Mouse (Mus musculus) MEL (cell line): ENCODE measurements at regions not wholly inside any gene's neighbourhood (a gene's known extent, or its start where the extent isn't known, plus 50 kb on each side); places are given as distances from the start of the nearest gene placed in this dataset.

Experiments
- DNase-seq: peaks from one replicate; pipeline ENCODE4 v3.0.0; 2011; ENCODE audit warnings: low read depth, low spot score
- H3K27ac ChIP-seq: 2 replicates; pipeline ENCODE4 v1.5.1; 2012; ENCODE audit warnings: low read depth, mild to moderate bottlenecking, control low read depth, low read length, moderate library complexity; ENCODE audit not compliant: control insufficient read depth
- H3K27me3 ChIP-seq, 2 experiments: fragments of 150-350 bp in 1 of 2; sonication (generic) in 1 of 2; 2 replicates each; pipeline ENCODE4 v1.6.1; 2012; ENCODE audit warnings: low read length in 2 of 2, mild to moderate bottlenecking in 2 of 2, improper control_type of control experiment in 1 of 2, moderate library complexity in 1 of 2; ENCODE audit not compliant: insufficient read depth in 2 of 2, control insufficient read depth in 1 of 2
- H3K36me3 ChIP-seq, 2 experiments: 2 replicates each; pipeline ENCODE4 v1.6.1; 2012 to 2014; ENCODE audit warnings: low read length in 2 of 2, improper control_type of control experiment in 1 of 2, inconsistent platforms in 1 of 2, mild to moderate bottlenecking in 1 of 2; ENCODE audit not compliant: insufficient read depth in 2 of 2, control insufficient read depth in 1 of 2
- H3K4me1 ChIP-seq, 2 experiments: fragments of 150-350 bp in 1 of 2; sonication (generic) in 1 of 2; 2 replicates each; pipeline ENCODE4 v1.6.1; 2012; ENCODE audit warnings: low read length in 2 of 2, improper control_type of control experiment in 1 of 2, mild to moderate bottlenecking in 1 of 2; ENCODE audit not compliant: insufficient read depth in 2 of 2, control insufficient read depth in 1 of 2
- H3K4me3 ChIP-seq, 2 experiments: fragments of 150-350 bp in 1 of 2; sonication (generic) in 1 of 2; 2 replicates each; pipeline ENCODE4 v1.5.1; 2012; ENCODE audit warnings: low read depth in 2 of 2, low read length in 2 of 2, mild to moderate bottlenecking in 2 of 2, moderate library complexity in 2 of 2, control low read depth in 1 of 2, improper control_type of control experiment in 1 of 2; ENCODE audit not compliant: control insufficient read depth in 1 of 2, insufficient read depth in 1 of 2
- H3K79me2 ChIP-seq: 2 replicates; pipeline ENCODE4 v1.6.1; 2012; ENCODE audit warnings: mild to moderate bottlenecking, low read length, moderate library complexity; ENCODE audit not compliant: control insufficient read depth, poor library complexity, insufficient read depth
- H3K9ac ChIP-seq: 2 replicates; pipeline ENCODE4 v1.6.1; 2012; ENCODE audit warnings: low read depth, mild to moderate bottlenecking, control low read depth, low read length, moderate library complexity; ENCODE audit not compliant: control insufficient read depth, poor library complexity, severe bottlenecking
- H3K9me3 ChIP-seq: fragments of 150-350 bp; sonication (generic); replicated peaks from 2 replicates; pipeline ENCODE4 v1.6.1; 2012; ENCODE audit warnings: mild to moderate bottlenecking, low read length, improper control_type of control experiment, moderate library complexity; ENCODE audit not compliant: insufficient read depth
- CTCF ChIP-seq, 3 experiments: IDR thresholded peaks in 2 of 3; conservative IDR thresholded peaks in 1 of 3; 2 replicates each; pipeline ENCODE4 v1.5.1; 2011 to 2012; ENCODE audit warnings: low read length in 3 of 3, low read depth in 2 of 3, mild to moderate bottlenecking in 2 of 3, improper control_type of control experiment in 1 of 3, inconsistent platforms in 1 of 3, mixed read lengths in 1 of 3, moderate library complexity in 1 of 3; ENCODE audit not compliant: control insufficient read depth in 1 of 3, insufficient read depth in 1 of 3, poor library complexity in 1 of 3, severe bottlenecking in 1 of 3
- E2F4 ChIP-seq: IDR thresholded peaks from 2 replicates; pipeline ENCODE4 v1.6.1; 2011; ENCODE audit warnings: low read depth, low read length, improper control_type of control experiment, borderline replicate concordance
- EP300 ChIP-seq, 2 experiments: IDR thresholded peaks; 2 replicates each; pipeline ENCODE4 v1.6.1; 2011; ENCODE audit warnings: improper control_type of control experiment in 2 of 2, low read length in 2 of 2, low read depth in 1 of 2, mild to moderate bottlenecking in 1 of 2
- ETS1 ChIP-seq: IDR thresholded peaks from 2 replicates; pipeline ENCODE4 v1.6.1; 2012; ENCODE audit warnings: low read depth, mild to moderate bottlenecking, inconsistent platforms, low read length, improper control_type of control experiment, moderate library complexity
- KAT2A ChIP-seq: conservative IDR thresholded peaks from 2 replicates; pipeline ENCODE4 v1.6.1; 2012; ENCODE audit warnings: low read depth, low read length, improper control_type of control experiment, inconsistent platforms
- MYB ChIP-seq: IDR thresholded peaks from 2 replicates; pipeline ENCODE4 v1.6.1; 2011; ENCODE audit warnings: mild to moderate bottlenecking, low read depth, low read length, improper control_type of control experiment
- MYC ChIP-seq: IDR thresholded peaks from 2 replicates; pipeline ENCODE4 v1.6.1; 2011; ENCODE audit warnings: low read depth, mild to moderate bottlenecking, low read length, improper control_type of control experiment, moderate library complexity
- NELFE ChIP-seq: IDR thresholded peaks from 2 replicates; pipeline ENCODE4 v1.6.1; 2011; ENCODE audit warnings: low read depth, low read length, improper control_type of control experiment
- POLR2AphosphoS5 ChIP-seq: IDR thresholded peaks from 2 replicates; pipeline ENCODE4 v1.6.1; 2012; ENCODE audit warnings: low read depth, borderline replicate concordance, mild to moderate bottlenecking, inconsistent platforms, low read length, moderate library complexity, mixed read lengths
- RAD21 ChIP-seq: IDR thresholded peaks from 2 replicates; pipeline ENCODE4 v1.6.1; 2011; ENCODE audit warnings: mild to moderate bottlenecking, low read depth, low read length, improper control_type of control experiment
- SIN3A ChIP-seq: IDR thresholded peaks from 2 replicates; pipeline ENCODE4 v1.6.1; 2012; ENCODE audit warnings: low read length, improper control_type of control experiment, inconsistent platforms
- SMC3 ChIP-seq: IDR thresholded peaks from 2 replicates; pipeline ENCODE4 v1.6.1; 2011; ENCODE audit warnings: low read depth, low read length, improper control_type of control experiment
- TAL1 ChIP-seq: IDR thresholded peaks from 2 replicates; pipeline ENCODE4 v1.6.1; 2012; ENCODE audit warnings: mild to moderate bottlenecking, inconsistent platforms, low read length, moderate library complexity, mixed read lengths
- TBP ChIP-seq: IDR thresholded peaks from 2 replicates; pipeline ENCODE4 v1.8.0; 2011; ENCODE audit warnings: low read depth, low read length, improper control_type of control experiment
- USF1 ChIP-seq: IDR thresholded peaks from 2 replicates; pipeline ENCODE4 v1.6.1; 2014; ENCODE audit warnings: low read depth, mild to moderate bottlenecking, inconsistent platforms, low read length, improper control_type of control experiment, moderate library complexity
- ZC3H11A ChIP-seq: IDR thresholded peaks from 2 replicates; pipeline ENCODE4 v1.6.1; 2012; ENCODE audit warnings: low read depth, mild to moderate bottlenecking, inconsistent platforms, low read length, improper control_type of control experiment
- ZKSCAN1 ChIP-seq: IDR thresholded peaks from 2 replicates; pipeline ENCODE4 v1.6.1; 2012; ENCODE audit warnings: low read depth, mild to moderate bottlenecking, inconsistent platforms, low read length, improper control_type of control experiment, moderate library complexity

DNA sequence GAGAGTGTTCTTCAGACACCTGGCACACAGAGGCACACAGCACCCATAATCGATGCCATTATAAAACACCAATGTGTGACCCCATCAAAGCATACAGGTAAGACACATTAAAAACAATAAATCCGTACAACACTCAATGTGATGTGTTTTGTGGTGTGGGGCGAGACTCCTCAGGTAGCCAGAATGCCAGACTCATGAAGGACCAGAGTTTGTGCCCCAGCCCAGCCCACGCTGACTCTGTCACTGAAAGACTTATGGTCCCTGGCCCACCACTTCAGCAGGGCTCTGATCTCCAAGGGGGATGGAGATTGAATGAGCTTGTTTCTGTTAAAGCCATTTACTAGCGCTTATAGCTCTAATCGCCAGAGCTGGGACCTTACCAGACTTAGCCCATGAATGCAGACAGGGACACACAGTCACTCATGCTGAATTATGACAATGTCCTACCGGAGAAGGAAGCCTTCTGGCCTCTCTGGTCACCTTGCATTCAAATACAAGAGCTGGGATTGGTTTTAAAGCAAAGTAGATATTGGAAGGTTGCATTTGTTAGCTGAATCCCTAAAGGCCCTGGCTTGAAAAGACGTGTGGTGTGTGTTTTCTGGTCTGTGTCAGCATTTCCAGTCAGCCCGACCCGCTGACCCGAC is 112.1 kb upstream of the Cpm start:
- Histone ChIP-seq H3K4me3 (no peak overlapping the region), H3K79me2 (no peaks in the 10 kb centered on the region), H3K27me3 (no peaks in the 10 kb centered on the region), H3K27ac (no peak overlapping the region), H3K9ac (no peak overlapping the region), H3K9me3 (no peaks in the 10 kb centered on the region), H3K36me3 (no peaks in the 10 kb centered on the region), H3K4me1 (no peaks in the 10 kb centered on the region)
- no peak for DNase-seq
- TF ChIP-seq RAD21: no peak
- no peak for TF ChIP-seq MYC
- TF ChIP-seq SIN3A: no peak
- no peak for TF ChIP-seq SMC3
- TF ChIP-seq TBP: no peak
- no peak for TF ChIP-seq NELFE
- no peak for TF ChIP-seq ZKSCAN1
- TF ChIP-seq ETS1: no peak
- no peak for TF ChIP-seq KAT2A
- TF ChIP-seq MYB: no peak
- no peak for TF ChIP-seq EP300 (IDR thresholded peaks at IDR 0.05; ENCODE audit: low read depth in 1 of 2, low read length in 2 of 2)
- no peak for TF ChIP-seq TAL1
- no peak for TF ChIP-seq USF1
- no peak for TF ChIP-seq POLR2AphosphoS5
- TF ChIP-seq E2F4: no peak
- no peak for TF ChIP-seq CTCF (IDR thresholded peaks at IDR 0.05 in 2 of 3, conservative IDR thresholded peaks at IDR 0.05 in 1 of 3; ENCODE audit: control insufficient read depth in 1 of 3, insufficient read depth in 1 of 3, low read depth in 2 of 3, low read length in 3 of 3, poor library complexity in 1 of 3, severe bottlenecking in 1 of 3)

- Histone ChIP-seq H3K9ac (no peak overlapping the region), H3K27me3 (no peaks in the 10 kb centered on the region), H3K36me3 (no peaks in the 10 kb centered on the region), H3K79me2 (no peaks in the 10 kb centered on the region), H3K4me3 (no peak overlapping the region), H3K9me3 (no peaks in the 10 kb centered on the region), H3K27ac (no peak overlapping the region), H3K4me1 (no peaks in the 10 kb centered on the region)
- no peak for DNase-seq
- no peak for TF ChIP-seq ZC3H11A
Observed at GRCm38 (mm10) chr10:117516510-117516909, 112.8 kb upstream of the Cpm start.
